Mouse (Mus musculus) right cerebral cortex, postnatal 14 days (tissue): ENCODE results near the gene Ncoa4.
A peak's percentile ranks its signal among the peaks of the same experiment; 100 is the strongest.
"Not testable (repeated sequence)": the region's sequence is repeated elsewhere in the genome, so short reads cannot be mapped to it uniquely, and the experiment has no call there.

ENCODE experiments used
- DNase-seq: peaks from one replicate; pipeline ENCODE4 v3.0.0; 2022

Ncoa4 gene

GRCm38 (mm10) chr14:32161090-32161885 is 1.6 kb downstream of the Ncoa4 start:
- DNase-seq: no peak

DNA sequence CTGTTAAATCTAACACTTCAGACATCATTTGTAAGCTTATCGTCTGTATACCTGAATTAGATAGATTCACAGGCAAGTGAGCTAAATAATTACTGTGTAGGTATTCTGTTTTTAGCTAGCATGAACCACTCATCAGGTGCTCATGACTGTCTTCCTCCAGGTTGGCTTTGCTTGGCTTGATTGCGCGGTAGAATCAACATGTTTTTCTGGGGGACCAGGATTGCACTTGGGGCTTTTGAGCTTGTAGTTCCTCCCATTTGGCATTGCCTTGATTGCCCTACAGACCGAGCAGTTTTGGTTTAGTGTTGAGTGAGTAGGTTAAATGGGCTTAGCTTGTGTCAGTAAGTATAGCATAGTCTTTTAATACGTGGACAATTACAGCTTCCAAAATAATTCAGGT is 2.6 kb downstream of the Ncoa4 start:
- DNase-seq: no peak

- DNase-seq: no peak
These were observed 3.7 kb downstream of the Ncoa4 start for GRCm38 (mm10) chr14:32163203-32163888.

- no peak for DNase-seq
These were observed 4.7 kb downstream of the Ncoa4 start for GRCm38 (mm10) chr14:32164173-32165051.

GRCm38 (mm10) chr14:32165278-32166061 is 5.8 kb downstream of the Ncoa4 start:
- DNase-seq: peak; percentile 36

GRCm38 (mm10) chr14:32166062-32166441 is 6.4 kb downstream of the Ncoa4 start:
- DNase-seq: no peak

- DNase-seq: no peak
These were observed 7.2 kb downstream of the Ncoa4 start for GRCm38 (mm10) chr14:32166840-32167239.

DNA sequence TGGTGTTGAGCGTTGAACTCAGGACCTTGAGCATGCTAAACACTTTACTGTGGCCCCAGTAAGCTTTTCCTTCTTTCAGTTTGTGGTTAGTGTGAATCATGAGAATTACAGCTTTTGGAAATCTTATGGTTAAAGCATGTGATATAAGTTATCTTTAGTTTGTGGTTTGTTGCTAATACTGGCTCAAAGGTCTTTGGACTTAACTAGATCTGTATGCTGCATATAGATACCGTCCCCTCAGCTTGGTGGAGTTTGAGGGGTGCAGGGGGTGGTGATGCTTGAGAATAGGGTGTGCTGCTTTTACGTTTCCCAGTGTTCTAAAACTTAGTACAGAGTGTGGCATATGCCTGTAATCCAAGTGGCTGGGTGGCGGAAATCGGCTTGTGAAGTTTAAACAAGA is 7.7 kb downstream of the Ncoa4 start:
- DNase-seq: no peak

- DNase-seq: no peak
These were observed 9.1 kb downstream of the Ncoa4 start for GRCm38 (mm10) chr14:32168653-32169231.

DNA sequence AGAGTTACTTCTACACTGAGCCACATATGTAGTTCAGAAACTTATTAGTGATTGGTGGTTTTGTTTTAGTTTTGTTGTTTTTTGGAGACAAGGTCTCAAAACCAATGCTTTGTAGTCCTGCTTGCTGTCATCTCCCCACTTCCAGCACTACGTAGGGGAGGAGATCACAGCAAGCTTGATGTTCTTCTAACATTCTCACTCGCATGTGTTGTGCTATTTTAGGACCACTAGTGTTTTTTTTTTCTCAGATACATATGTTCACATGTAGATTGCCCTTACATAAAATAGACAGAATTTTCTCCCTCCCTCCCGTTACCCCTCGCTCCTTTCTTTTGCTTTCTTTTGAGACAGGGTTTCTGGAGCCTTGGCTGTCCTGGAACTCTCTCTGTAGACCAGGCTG is 10.5 kb downstream of the Ncoa4 start:
- no peak for DNase-seq

DNA sequence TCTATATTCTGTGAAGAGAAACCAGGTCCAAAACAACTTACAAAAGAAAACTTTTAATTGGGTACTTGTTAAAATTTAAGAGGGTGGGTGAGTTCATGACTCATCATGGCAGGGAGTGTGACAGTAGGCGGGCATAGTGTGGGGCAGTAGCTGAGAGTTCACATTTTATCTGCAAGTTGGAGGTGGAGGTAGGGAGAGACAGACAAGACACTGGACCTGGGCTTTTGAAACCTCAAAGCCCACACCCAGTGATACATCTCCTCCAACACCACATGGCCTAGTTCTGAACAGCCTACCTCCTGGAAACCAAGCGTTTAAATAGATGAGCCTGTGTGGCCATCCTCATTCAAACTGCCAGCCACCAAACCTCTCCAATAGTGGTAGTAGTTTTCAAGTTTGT is 15.6 kb downstream of the Ncoa4 start:
- no peak for DNase-seq

DNA sequence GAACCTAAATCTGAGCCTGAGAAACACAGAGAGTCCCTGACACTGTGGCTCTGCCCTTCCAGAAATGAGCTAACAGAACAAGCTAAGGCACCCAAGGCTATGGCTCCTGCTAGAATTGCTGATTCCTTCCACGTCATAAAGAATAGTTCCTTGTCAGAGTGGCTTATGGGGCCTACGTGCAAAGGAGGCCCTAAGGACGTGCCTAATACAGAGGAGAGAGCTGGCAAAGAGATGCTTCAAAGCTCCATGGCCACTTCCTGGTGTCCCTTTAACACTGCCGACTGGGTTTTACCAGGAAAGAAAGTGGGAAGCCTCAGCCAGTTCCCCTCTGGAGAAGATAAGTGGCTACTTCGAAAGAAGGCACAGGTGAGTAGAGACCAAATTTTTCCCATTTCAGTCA is 16.9 kb downstream of the Ncoa4 start:
- DNase-seq: not testable (repeated sequence)

DNA sequence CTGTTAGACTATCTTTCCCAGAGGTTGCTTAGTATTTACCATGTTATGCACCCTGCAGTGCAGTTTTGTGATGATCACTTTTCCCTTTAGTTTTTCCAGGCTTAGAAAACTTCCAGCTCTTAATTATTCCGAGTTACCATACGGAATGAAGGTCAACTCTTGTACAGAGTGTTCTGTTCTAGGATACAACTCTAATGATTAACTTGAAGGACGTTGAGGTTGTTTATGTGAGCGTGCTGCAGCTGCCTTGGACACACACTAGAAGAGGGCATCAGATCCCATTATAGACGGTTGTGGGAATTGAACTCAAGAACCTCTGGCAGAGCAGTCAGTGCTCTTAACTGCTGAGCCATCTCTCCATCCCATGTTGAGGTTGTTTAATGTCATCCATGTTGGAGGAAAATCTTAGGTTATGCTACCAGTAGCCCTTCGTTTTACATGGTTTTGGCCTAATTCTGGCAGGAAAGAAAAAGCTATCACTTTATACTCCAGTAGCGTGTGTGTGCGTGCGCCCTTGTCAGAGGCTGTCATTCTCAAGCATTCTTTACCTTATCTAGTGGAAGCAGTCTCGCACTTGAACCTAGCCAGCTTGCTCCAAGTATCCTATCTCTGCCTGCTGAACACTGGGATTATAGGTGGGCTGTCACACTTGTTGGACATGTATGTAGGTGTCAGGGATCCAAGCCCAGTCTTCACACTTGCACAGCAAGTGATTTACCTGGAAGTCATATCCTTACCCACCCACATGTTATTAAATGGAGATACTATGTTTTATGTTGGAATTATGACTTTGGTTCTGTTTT is 19.9 kb downstream of the Ncoa4 start:
- no peak for DNase-seq

- no peak for DNase-seq
These were observed 21.2 kb downstream of the Ncoa4 start for GRCm38 (mm10) chr14:32180861-32181260.

DNA sequence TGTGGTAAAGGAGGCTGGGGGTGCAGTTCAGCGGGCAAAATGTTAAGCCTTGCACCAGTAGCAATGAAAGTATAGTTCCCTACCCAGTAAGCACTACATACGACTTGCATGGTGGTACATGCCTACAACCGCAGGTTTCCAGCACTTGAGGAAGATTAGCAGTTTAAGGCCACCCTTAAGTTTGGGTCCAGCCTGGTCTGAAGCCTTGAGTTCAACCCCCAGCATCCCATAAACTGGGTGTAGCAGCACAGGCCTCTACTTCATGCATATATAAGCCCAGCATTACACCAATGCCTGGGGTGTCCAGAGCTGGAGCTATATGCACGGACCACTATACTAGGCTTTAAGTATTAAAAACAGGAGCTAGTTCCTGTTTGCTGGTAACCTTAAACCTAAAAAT is 24.2 kb downstream of the Ncoa4 start:
- no peak for DNase-seq

DNA sequence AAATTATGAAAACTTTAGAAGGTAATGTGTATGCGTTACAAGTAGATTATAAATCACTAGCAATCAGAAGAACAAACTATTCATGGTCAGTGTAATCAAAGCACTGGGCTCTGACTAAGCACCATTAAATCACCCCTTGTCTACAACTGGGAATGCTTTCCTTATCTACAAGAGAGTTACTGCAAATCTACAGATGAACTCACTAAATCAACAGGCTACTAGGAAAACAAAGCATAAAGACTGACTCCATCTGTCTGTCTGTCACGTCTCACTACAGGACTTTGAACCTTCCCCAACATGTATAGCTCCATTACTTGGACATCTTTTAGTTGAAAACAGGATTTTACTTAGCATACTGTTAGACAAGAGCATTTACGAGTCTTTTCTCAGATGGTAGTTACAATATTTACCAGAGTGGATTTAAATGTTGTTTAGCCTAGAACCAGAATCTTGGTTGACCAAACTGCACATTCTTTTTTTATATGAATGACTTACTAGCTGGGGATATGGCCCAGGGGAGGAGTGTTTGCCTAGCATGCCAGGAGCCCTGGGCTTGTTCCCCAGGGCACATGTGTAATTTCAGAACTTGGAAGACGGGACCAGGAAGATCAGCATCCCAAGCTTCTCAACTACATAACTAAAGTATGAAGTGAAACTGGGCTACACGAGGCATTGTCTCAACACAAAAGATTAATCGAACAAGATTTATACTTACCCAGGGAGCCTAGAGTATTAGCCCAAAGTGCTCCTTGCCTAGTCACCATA is 31.1 kb downstream of the Ncoa4 start:
- no peak for DNase-seq

DNA sequence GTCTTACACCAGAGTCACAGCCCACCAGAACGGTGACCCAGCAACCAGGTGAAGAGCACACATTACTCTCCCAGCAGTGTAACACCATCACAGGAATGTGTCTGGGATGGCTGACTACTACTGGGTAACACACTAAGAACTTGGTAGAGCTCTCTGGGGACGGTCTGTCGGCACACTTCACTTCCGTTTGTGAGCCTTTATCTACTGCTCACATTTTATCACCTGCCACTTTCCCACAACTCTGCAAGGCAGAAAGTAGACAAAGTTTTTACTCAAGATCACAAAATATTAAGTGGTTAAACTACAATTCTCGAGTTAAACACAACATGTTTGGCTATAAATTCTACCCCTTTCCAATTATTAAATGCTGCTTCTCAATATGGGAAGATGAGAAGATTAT is 32.3 kb downstream of the Ncoa4 start:
- DNase-seq: no peak

- DNase-seq: peak; percentile 22
These were observed 32.8 kb downstream of the Ncoa4 start for GRCm38 (mm10) chr14:32192437-32192836.

DNA sequence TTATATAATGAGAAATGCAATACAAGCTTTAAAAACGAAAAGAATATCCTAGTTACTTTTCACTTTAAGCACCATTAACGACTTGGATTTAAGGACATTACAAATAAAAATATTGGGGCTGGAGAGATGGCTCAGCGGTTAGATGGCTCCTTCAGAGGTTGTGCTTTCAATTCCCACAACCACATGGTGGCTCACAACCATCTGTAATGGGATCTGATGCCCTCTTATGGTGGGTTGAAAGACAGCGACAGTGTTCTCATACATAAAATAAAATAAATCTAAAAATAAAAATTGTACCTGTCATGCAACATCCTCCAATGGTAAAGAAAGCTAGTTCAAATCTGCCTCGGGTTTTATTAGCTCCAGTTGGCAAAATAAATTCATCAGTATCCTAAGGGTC is 33.9 kb downstream of the Ncoa4 start:
- not testable (repeated sequence) for DNase-seq

- no peak for DNase-seq
These were observed 41.7 kb downstream of the Ncoa4 start for GRCm38 (mm10) chr14:32201354-32201753.
